Mouse (Mus musculus) granulocyte monocyte progenitor cell, adult 5-6 weeks (primary cell): ENCODE results near the gene Six1. TPM values are rescaled to one million over a fixed set of nuclear protein-coding genes. Genes with fewer than 3 reads are reported as not detected.
"Not testable (repeated sequence)": the region's sequence is repeated elsewhere in the genome, so short reads cannot be mapped to it uniquely, and the experiment has no call there.

Experiments used
- ATAC-seq: replicated peaks from 2 replicates; pipeline ENCODE4 v1.8.0; 2016; ENCODE audit warnings: mild to moderate bottlenecking, moderate TSS enrichment, inconsistent platforms; ENCODE audit not compliant: poor library complexity, severe bottlenecking
- total RNA-seq, 2 experiments: library from RNA; stranded (forward) in 1 of 2; stranded (reverse) in 1 of 2; fragments of 200-712, 200-1000 nt in 1 of 2; fragments of >200 nt in 1 of 2; fragmentation: Nextera tagmentation in 1 of 2; gene quantifications; 2 replicates each; pipeline ENCODE4 v1.2.3; 2014 to 2017

Six1 gene
- total RNA-seq, 2 experiments from 2014 or later: not detected

GRCm38 (mm10) chr12:73038441-73038991 lies 15.2 kb downstream of the Six1 start:
- ATAC-seq: no peak

DNA sequence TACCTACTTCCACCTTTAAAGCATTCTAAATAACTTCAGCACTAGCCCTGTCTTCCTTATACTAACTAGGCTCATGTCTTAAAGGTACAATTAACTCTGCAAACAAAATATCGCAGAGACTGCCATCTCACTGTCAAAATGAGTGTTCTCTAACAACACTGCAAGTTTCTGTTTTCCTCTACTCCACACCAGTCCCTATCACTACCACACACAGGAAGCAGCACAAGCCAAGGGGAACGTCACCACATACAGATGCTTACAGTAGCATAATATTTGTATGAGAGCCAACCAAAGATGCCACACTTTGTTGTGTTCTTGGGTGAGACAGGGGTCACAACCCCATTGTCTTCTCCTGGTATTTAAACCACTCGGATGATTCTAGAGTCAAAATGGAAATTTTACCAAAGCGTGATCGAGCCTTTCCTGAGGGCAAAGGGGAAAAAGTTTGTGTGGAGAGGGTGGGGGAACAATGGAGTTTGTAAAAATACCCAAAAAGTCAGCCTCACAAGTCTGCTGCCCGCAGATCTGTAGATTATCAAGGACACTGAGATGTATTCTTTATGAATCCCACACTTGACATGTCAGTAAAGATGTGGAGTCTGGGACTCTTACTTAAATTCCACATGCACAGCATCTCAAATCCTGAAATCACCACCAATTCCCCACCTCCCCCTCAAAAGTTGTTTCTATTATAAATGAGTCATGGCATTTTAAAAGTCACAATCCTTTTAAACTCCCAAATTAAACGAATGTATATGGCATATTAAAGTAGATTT lies 16.1 kb downstream of the Six1 start:
- ATAC-seq: no peak; the same call in 1 of the 2 replicates

- ATAC-seq: peak; percentile 29; the same call in 1 of the 2 replicates
These were observed 18.5 kb downstream of the Six1 start for GRCm38 (mm10) chr12:73034901-73035895.

GRCm38 (mm10) chr12:73032665-73033064 lies 21.0 kb downstream of the Six1 start:
- ATAC-seq: no peak

DNA sequence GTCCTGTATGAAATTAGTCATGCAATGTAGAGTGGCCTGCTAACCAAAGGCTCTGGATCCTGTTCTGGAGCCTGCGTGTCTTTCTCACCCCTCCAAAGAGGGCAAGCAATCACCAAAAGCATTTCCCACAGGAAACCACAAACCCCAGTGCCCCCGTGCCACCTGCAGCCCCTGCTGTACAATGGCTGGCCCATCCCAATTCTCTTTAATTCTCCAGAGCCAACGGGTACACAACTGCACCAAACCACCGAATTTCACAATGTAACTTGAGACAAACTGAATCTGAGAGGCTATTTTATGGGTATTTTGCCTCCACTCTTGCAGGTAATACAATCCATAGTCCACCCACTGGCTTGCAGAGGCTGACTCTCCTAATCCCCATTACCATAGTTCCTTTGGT lies 22.4 kb downstream of the Six1 start:
- peak; percentile 91 for ATAC-seq

- ATAC-seq: no peak
These were observed 28.2 kb downstream of the Six1 start for GRCm38 (mm10) chr12:73025490-73025889.

DNA sequence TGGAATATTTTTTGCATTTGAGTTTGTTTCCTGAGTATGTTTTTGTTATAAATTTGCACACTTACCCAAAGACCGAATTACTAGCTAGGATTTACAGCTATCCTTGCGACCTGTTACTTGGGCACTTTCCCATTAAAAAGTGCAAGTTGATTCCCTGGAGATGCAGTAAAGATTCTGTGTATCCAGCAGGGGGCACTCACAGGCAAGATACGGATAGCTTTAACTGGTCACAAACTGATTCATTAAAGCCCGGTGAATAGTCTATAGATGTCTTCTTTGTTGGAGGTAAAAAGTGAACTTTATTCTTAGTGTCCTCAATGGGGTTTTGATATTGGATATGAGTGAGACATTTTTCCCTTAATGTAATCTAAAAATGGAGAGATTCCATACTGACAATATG lies 32.7 kb downstream of the Six1 start:
- peak; percentile 83 for ATAC-seq

DNA sequence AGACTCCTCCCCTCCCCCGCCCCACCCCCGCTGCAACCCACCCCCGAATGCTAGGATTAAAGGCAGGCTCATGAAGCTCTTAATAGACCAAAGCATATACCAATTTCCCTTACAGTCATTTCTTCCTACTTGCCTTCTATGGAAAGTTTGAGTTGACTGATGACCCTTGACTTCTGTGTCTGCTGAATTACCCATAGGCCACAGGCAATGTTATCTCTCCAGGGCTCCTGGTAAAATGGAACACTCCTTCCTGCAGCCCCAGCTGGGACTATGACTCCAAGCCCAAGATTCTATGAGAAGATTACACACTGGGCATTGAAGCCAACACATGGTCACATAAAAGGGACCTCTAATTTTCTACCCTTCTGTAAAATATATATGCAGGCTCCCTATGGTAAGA lies 33.3 kb downstream of the Six1 start:
- no peak for ATAC-seq

GRCm38 (mm10) chr12:73018838-73019237 lies 34.8 kb downstream of the Six1 start:
- ATAC-seq: no peak

DNA sequence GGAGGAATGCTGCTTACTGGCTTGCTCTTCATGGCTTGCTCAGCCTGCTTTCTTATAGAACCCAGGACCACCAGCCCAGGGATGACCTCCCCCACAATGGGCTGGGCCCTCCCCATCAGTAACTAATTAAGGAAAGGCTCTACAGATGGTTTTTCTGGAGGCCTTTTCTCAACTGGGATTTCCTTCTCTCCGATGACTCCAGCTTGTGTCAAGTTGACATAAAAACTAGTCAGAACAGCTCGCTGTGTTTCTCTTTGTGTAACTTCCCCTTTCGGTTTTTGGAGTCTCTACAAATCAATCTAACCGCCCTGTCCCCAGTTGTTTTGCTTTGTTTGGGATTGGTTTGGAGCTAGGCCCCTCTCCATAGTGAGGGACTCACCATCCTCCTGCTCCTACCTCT lies 37.5 kb downstream of the Six1 start:
- peak; percentile 43 for ATAC-seq

DNA sequence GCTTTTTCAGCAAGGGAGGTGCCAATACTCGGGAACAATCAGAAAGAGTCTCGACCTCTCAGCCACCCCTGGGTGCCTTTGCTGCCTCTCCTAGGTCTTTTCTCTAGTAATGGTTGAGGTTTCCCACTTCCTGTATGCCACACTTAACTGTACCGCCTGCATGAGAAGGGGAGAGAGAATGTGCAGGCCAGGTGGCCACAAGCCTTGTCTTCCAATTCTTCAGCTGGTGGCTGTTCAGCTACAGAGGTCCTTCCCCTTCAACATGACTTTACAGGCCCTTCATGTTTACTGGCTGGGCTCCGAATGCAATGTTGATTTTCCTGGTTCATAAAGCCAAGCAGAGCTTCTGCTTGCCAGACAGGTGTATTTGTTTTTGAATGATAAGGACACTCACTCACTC lies 39.4 kb downstream of the Six1 start:
- peak; percentile 34; the same call in 1 of the 2 replicates for ATAC-seq

DNA sequence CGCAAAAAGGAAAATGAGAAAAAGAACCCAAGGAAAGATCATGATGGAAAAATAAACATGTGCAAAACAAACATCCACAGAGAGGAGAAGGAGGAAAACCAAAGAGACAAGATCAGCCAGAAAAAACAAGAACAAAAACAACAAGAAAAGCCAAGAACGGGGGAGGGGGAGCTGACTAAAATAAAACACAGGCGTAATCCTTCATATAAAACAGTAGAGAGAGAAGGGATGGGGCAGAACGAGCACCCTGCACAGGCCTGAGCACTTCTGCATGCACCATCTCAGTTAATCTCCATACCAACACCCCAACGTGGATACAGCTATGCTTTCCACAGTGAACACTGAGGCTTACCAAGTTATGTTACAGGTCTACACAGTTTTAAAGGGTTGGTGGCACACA lies 40.9 kb downstream of the Six1 start:
- ATAC-seq: no peak

GRCm38 (mm10) chr12:73012136-73012785 lies 41.4 kb downstream of the Six1 start:
- no peak for ATAC-seq

- not testable (repeated sequence) for ATAC-seq
These were observed 50.8 kb downstream of the Six1 start for GRCm38 (mm10) chr12:73002903-73003302.

DNA sequence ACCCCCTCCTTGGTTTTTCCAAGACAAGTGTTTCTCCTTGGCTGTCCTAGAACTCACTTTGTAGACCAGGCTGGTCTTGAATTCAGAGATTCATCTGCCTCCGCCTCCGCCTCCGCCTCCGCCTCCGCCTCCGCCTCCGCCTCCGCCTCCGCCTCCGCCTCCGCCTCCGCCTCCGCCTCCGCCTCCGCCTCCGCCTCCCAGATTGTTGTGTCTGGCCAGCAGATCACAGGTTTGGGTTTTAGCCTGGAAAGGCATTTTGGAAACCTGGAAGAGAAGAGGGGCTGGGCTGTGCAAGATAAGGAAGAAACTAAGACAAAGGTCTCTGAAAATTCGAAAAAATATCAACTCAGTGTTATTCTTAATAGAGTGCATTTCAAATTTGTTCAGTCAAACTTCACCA lies 51.4 kb downstream of the Six1 start:
- ATAC-seq: not testable (repeated sequence)

- no peak for ATAC-seq
These were observed 55.3 kb downstream of the Six1 start for GRCm38 (mm10) chr12:72998105-72999001.

DNA sequence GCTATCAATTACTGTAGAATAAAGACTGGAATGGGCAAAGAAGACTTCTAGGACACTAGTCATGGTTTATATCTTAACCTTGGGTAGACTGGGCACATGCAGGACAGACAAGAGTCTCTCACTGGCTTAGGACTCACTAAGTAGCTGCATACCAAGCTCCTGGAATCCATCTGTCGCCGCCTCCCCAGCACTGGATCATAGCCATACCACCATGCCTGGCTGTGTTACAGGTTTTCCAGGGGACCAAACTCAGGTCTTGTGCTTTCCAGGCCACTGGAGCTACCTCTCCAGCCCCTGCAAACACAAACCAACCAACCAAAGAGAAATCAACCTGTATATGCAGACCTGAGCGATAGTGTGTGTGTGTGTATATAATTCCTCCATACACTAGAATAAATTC lies 57.0 kb downstream of the Six1 start:
- ATAC-seq: no peak
